Mouse (Mus musculus): ENCODE data around the gene Rnf20.

DNA sequence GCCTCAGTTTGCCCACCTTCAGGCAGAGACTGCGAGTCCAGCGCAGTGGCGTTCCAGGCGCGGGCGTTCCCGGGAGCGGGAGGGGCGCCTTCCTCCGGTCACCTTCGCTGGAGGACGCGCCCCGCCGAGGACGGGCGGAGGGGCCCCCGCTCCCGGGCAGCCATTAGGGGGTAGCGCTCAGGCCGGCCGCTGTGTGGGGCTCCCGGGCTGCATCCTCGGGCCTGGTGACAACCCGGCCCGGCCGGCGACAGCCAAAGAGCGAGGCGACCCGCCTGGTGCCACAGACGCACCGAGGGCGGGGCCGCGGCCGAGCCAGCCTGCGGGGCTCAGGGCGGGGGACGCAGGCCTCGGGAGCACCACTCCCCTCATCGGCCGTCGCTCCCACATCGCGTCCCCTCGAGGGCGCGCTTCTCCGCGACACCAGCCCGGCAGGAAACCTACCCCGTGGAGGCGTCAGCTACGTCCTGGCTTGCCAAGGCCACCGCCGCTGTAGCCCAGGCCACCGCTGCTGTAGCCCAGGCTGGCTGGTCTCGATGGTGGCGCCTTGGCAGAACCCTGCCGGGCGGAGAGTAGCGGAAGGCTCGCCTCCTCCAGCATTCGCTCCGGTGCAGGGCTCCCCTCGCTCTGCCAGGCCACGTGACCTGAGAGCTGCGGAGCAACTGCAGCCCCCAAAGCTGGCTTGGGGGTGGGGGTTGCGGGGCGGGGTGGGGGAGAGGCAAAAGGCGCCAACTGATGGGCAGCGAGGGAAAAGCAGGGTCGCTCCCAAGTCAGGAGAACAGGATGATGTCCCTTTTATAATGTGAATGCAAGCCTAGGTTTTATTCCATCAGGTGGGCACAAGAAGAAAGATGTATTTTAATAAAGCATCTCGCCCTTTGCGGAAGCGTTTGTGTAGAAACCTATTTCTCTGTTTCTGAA is 34.4 kb upstream of the Rnf20 start, which contains the start of gene Tmem246:
- TF ChIP-seq POLR2AphosphoS2 (IDR thresholded peaks at IDR 0.05; ENCODE audit: insufficient read length, low read depth): no peak
- TF ChIP-seq POLR2A (IDR thresholded peaks at IDR 0.05; ENCODE audit: insufficient read length, low read depth): no peak
- TF ChIP-seq E2F4 (IDR thresholded peaks at IDR 0.05; ENCODE audit: insufficient read depth): no peak
